In genomic region chr5:104104111-104104510, GRCm38 (mm10) we compare ENCODE assay signal across 35 mouse cellular contexts. TPM values are rescaled to one million over a fixed set of nuclear protein-coding genes. Genes with fewer than 3 reads are reported as not detected.
DNase-seq lines count a peak whose midpoint lies in the region; ATAC-seq and TF ChIP-seq lines count a peak whose summit lies in the region.
"Had no signal": no experiment of that assay in that cellular context is flagged by ENCODE, and none has a peak within 500 bp of the region (broad histone marks: within the 10 kb centered on the region; RNA-seq: fewer than 3 reads in every experiment).

No protein-coding gene starts in this region.

- no peak for TF ChIP-seq CTCF in hindbrain, postnatal 0 days (IDR thresholded peaks at IDR 0.05; ENCODE audit: low read depth)

- no peak for DNase-seq in forebrain, embryonic 11.5 days (ENCODE audit: low spot score)
- no peak for DNase-seq in forebrain, embryonic 14.5 days (ENCODE audit: low spot score)
- DNase-seq in hindbrain, postnatal 0 days (ENCODE audit: low spot score) = peak; percentile 24
- DNase-seq in ES-CJ7 (ENCODE audit: low read depth, low spot score) = peak; percentile 71
- no peak for DNase-seq in embryonic facial prominence, embryonic 10.5 days (ENCODE audit: low spot score)
- DNase-seq in adipocyte (ENCODE audit: low spot score) = no peak
- DNase-seq in B cell, adult 2 months = no peak
- DNase-seq: adrenal gland, postnatal 25 days; cerebellum, adult 8-10 months; cerebellum, postnatal 36 days; heart, postnatal 4 days; kidney, adult 9 months; kidney, postnatal 14 days; layer of hippocampus, postnatal 36 days; lung, adult 18-20 months; lung, postnatal 14 days; thymus, adult 2 months; thymus, postnatal 4 days had no signal

- H3K27me3 ChIP-seq in forebrain, embryonic 11.5 days (ENCODE audit: control insufficient read depth, insufficient read depth, low read length) = no peaks in the 10 kb centered on the region
- no peaks in the 10 kb centered on the region for H3K27me3 ChIP-seq in forebrain, embryonic 14.5 days (replicated peaks; ENCODE audit: control insufficient read depth, insufficient read depth, low read length)
- no peaks in the 10 kb centered on the region for H3K27me3 ChIP-seq in hindbrain, postnatal 0 days (ENCODE audit: insufficient read depth, low read length)
- H3K27me3 ChIP-seq in hindbrain, embryonic 12.5 days = no peaks in the 10 kb centered on the region
- no peaks in the 10 kb centered on the region for H3K27me3 ChIP-seq in embryonic facial prominence, embryonic 10.5 days (replicated peaks; ENCODE audit: low read depth, poor library complexity, severe bottlenecking)
- H3K27me3 ChIP-seq: CH12.LX; embryonic facial prominence, embryonic 13.5 days; heart, embryonic 15.5 days; intestine, embryonic 15.5 days; limb, embryonic 12.5 days; liver, embryonic 12.5 days had no signal

- ATAC-seq in forebrain, embryonic 11.5 days (replicated peaks; ENCODE audit: low FRiP score) = peak; percentile 15; the same call in 1 of the 2 replicates
- no peak for ATAC-seq in forebrain, embryonic 14.5 days
- ATAC-seq in hindbrain, postnatal 0 days = no peak
- no peak for ATAC-seq in hindbrain, embryonic 12.5 days (ENCODE audit: low FRiP score)
- ATAC-seq: liver, embryonic 12.5 days; midbrain, embryonic 13.5 days had no signal

- H3K36me3 ChIP-seq in forebrain, embryonic 11.5 days (ENCODE audit: control insufficient read depth, insufficient read depth, low read length) = no peaks in the 10 kb centered on the region
- no peaks in the 10 kb centered on the region for H3K36me3 ChIP-seq in forebrain, embryonic 14.5 days (ENCODE audit: control insufficient read depth, insufficient read depth, low read length)
- H3K36me3 ChIP-seq in hindbrain, postnatal 0 days (ENCODE audit: insufficient read depth, low read length) = no peaks in the 10 kb centered on the region
- no peaks in the 10 kb centered on the region for H3K36me3 ChIP-seq in hindbrain, embryonic 12.5 days
- no peaks in the 10 kb centered on the region for H3K36me3 ChIP-seq in embryonic facial prominence, embryonic 10.5 days (replicated peaks)
- H3K36me3 ChIP-seq: embryonic facial prominence, embryonic 13.5 days; heart, embryonic 15.5 days; intestine, embryonic 15.5 days; limb, embryonic 12.5 days; liver, embryonic 12.5 days; midbrain, embryonic 13.5 days had no signal

- no peak overlapping the region for H3K4me2 ChIP-seq in forebrain, embryonic 11.5 days (ENCODE audit: low read depth, low read length, severe bottlenecking)
- no peak overlapping the region for H3K4me2 ChIP-seq in forebrain, embryonic 14.5 days (ENCODE audit: low read length)
- no peak overlapping the region for H3K4me2 ChIP-seq in hindbrain, postnatal 0 days (ENCODE audit: low read depth, low read length)
- no peak overlapping the region for H3K4me2 ChIP-seq in hindbrain, embryonic 12.5 days (replicated peaks)
- H3K4me2 ChIP-seq: embryonic facial prominence, embryonic 13.5 days; heart, embryonic 15.5 days; intestine, embryonic 15.5 days; limb, embryonic 12.5 days; liver, embryonic 12.5 days; midbrain, embryonic 13.5 days had no signal

- no peak overlapping the region for H3K4me3 ChIP-seq in forebrain, embryonic 11.5 days (ENCODE audit: low read depth, low read length)
- no peak overlapping the region for H3K4me3 ChIP-seq in forebrain, embryonic 14.5 days (ENCODE audit: low read depth, low read length)
- no peak overlapping the region for H3K4me3 ChIP-seq in hindbrain, postnatal 0 days (ENCODE audit: low read length)
- no peak overlapping the region for H3K4me3 ChIP-seq in hindbrain, embryonic 12.5 days
- H3K4me3 ChIP-seq in embryonic facial prominence, embryonic 10.5 days = no peak overlapping the region
- H3K4me3 ChIP-seq: embryonic facial prominence, embryonic 13.5 days; erythroblast, embryonic 14.5 days; heart, embryonic 15.5 days; intestine, embryonic 15.5 days; limb, embryonic 12.5 days; liver, embryonic 12.5 days; midbrain, embryonic 13.5 days had no signal

- H3K9ac ChIP-seq in forebrain, embryonic 11.5 days (ENCODE audit: low read length) = no peak overlapping the region
- H3K9ac ChIP-seq in forebrain, embryonic 14.5 days (ENCODE audit: low read length) = no peak overlapping the region
- H3K9ac ChIP-seq in hindbrain, postnatal 0 days (replicated peaks; ENCODE audit: low read length) = no peak overlapping the region
- H3K9ac ChIP-seq in hindbrain, embryonic 12.5 days = no peak overlapping the region
- H3K9ac ChIP-seq: embryonic facial prominence, embryonic 13.5 days; heart, embryonic 15.5 days; intestine, embryonic 15.5 days; limb, embryonic 12.5 days; liver, embryonic 12.5 days; midbrain, embryonic 13.5 days had no signal

- peaks cover 24% of the 10 kb centered on the region for H3K4me1 ChIP-seq in forebrain, embryonic 11.5 days (replicated peaks; ENCODE audit: control insufficient read depth, insufficient read depth, low read length)
- H3K4me1 ChIP-seq in forebrain, embryonic 14.5 days (ENCODE audit: control insufficient read depth, insufficient read depth, low read length) = peaks cover 9% of the 10 kb centered on the region
- H3K4me1 ChIP-seq in hindbrain, postnatal 0 days (ENCODE audit: insufficient read depth, low read length) = peaks cover 9% of the 10 kb centered on the region
- peaks cover 48% of the 10 kb centered on the region for H3K4me1 ChIP-seq in hindbrain, embryonic 12.5 days
- H3K4me1 ChIP-seq in embryonic facial prominence, embryonic 10.5 days = peaks cover 63% of the 10 kb centered on the region

- H3K9me3 ChIP-seq in forebrain, embryonic 11.5 days (ENCODE audit: control insufficient read depth, low read length) = no peaks in the 10 kb centered on the region
- H3K9me3 ChIP-seq in forebrain, embryonic 14.5 days (replicated peaks; ENCODE audit: control insufficient read depth, low read length) = no peaks in the 10 kb centered on the region
- no peaks in the 10 kb centered on the region for H3K9me3 ChIP-seq in hindbrain, postnatal 0 days (ENCODE audit: low read length)
- H3K9me3 ChIP-seq in hindbrain, embryonic 12.5 days (replicated peaks) = no peaks in the 10 kb centered on the region
- H3K9me3 ChIP-seq in embryonic facial prominence, embryonic 10.5 days = no peaks in the 10 kb centered on the region
- H3K9me3 ChIP-seq: embryonic facial prominence, embryonic 13.5 days; heart, embryonic 15.5 days; intestine, embryonic 15.5 days; limb, embryonic 12.5 days; liver, embryonic 12.5 days; midbrain, embryonic 13.5 days had no signal

- 56% methylated on average over 2 of the region's 2 CpGs for WGBS in forebrain, embryonic 11.5 days
- 27% methylated on average over 2 of the region's 2 CpGs for WGBS in forebrain, embryonic 14.5 days
- 56% methylated on average over 2 of the region's 2 CpGs for WGBS in hindbrain, postnatal 0 days
- WGBS in hindbrain, embryonic 12.5 days = 45% methylated on average over 2 of the region's 2 CpGs
- 49% methylated on average over 2 of the region's 2 CpGs for WGBS in embryonic facial prominence, embryonic 10.5 days

- H3K27ac ChIP-seq in forebrain, embryonic 11.5 days (ENCODE audit: low read depth, low read length) = no peak overlapping the region
- no peak overlapping the region for H3K27ac ChIP-seq in forebrain, embryonic 14.5 days (ENCODE audit: low read depth, low read length)
- no peak overlapping the region for H3K27ac ChIP-seq in hindbrain, postnatal 0 days
- H3K27ac ChIP-seq in hindbrain, embryonic 12.5 days = no peak overlapping the region
- H3K27ac ChIP-seq in embryonic facial prominence, embryonic 10.5 days (replicated peaks) = peak overlapping the region; percentile 48; the same call in 1 of the 2 replicates
- H3K27ac ChIP-seq: embryonic facial prominence, embryonic 13.5 days; heart, embryonic 15.5 days; intestine, embryonic 15.5 days; limb, embryonic 12.5 days; liver, embryonic 12.5 days; midbrain, embryonic 13.5 days; stomach, postnatal 0 days had no signal

RNA-seq across cellular contexts. Expression of gene Sparcl1, which starts 9.4 kb away (rescaled TPM):
- polyA plus RNA-seq in forebrain, embryonic 11.5 days (2014; fragmentation: Nextera tagmentation; extraction: Ambion mirVana) = 23.3 and 24.1 TPM in 2 replicates
- polyA plus RNA-seq in forebrain, embryonic 14.5 days (2014; fragmentation: Nextera tagmentation; extraction: Ambion mirVana) = 70.4 and 93.1 TPM in 2 replicates
- total RNA-seq in hindbrain, postnatal 0 days (2014; rRNA removed) = 660 and 723 TPM in 2 replicates
- 782 and 913 TPM in 2 replicates for polyA plus RNA-seq in hindbrain, postnatal 0 days (2015; fragmentation: Nextera tagmentation; extraction: Ambion mirVana)
- polyA plus RNA-seq in hindbrain, embryonic 12.5 days (2016; fragmentation: Nextera tagmentation; extraction: Ambion mirVana) = 78.8 and 85.8 TPM in 2 replicates
- 26.5 and 28.3 TPM in 2 replicates for polyA plus RNA-seq in embryonic facial prominence, embryonic 10.5 days (2016; fragmentation: Nextera tagmentation; extraction: Ambion mirVana)
- total RNA-seq: CH12.LX; megakaryocyte progenitor cell, adult 5-6 weeks; neutrophil, adult 5-6 weeks had no signal
- polyA plus RNA-seq: erythroblast, embryonic 14.5 days had no signal

RNA-seq across cellular contexts. Expression of gene Gm17660, which starts 26.7 kb away (rescaled TPM):
- not detected in 2 replicates for polyA plus RNA-seq in forebrain, embryonic 11.5 days (2014; fragmentation: Nextera tagmentation; extraction: Ambion mirVana)
- 0.44 TPM in 1 of 2 replicates, not detected in the other for polyA plus RNA-seq in forebrain, embryonic 14.5 days (2014; fragmentation: Nextera tagmentation; extraction: Ambion mirVana)
- 0.58 TPM in 1 of 2 replicates, not detected in the other for total RNA-seq in hindbrain, postnatal 0 days (2014; rRNA removed)
- 0.61 TPM in 1 of 2 replicates, not detected in the other for polyA plus RNA-seq in hindbrain, postnatal 0 days (2015; fragmentation: Nextera tagmentation; extraction: Ambion mirVana)
- not detected in 2 replicates for polyA plus RNA-seq in hindbrain, embryonic 12.5 days (2016; fragmentation: Nextera tagmentation; extraction: Ambion mirVana)
- polyA plus RNA-seq in embryonic facial prominence, embryonic 10.5 days (2016; fragmentation: Nextera tagmentation; extraction: Ambion mirVana) = not detected in 2 replicates
- total RNA-seq: adrenal gland, postnatal 25 days; CH12.LX; gastrocnemius, postnatal 4 days; heart, postnatal 4 days; layer of hippocampus, adult 18-20 months; layer of hippocampus, postnatal 36 days; left cerebral cortex, postnatal 10 days; megakaryocyte progenitor cell, adult 5-6 weeks; neutrophil, adult 5-6 weeks had no signal
- polyA plus RNA-seq: brain, embryonic 14.5 days; embryonic facial prominence, embryonic 13.5 days; erythroblast, embryonic 14.5 days; intestine, embryonic 15.5 days; limb, embryonic 12.5 days; liver, embryonic 12.5 days; midbrain, embryonic 13.5 days; small intestine, adult 2 months; stomach, postnatal 0 days; thymus, adult 2 months had no signal

RNA-seq across cellular contexts. Expression of gene Nudt9, which starts 58.0 kb away (rescaled TPM):
- 61.3 and 65.2 TPM in 2 replicates for polyA plus RNA-seq in forebrain, embryonic 11.5 days (2014; fragmentation: Nextera tagmentation; extraction: Ambion mirVana)
- 55.9 and 56.8 TPM in 2 replicates for polyA plus RNA-seq in forebrain, embryonic 14.5 days (2014; fragmentation: Nextera tagmentation; extraction: Ambion mirVana)
- 54.9 and 59.1 TPM in 2 replicates for total RNA-seq in hindbrain, postnatal 0 days (2014; rRNA removed)
- 72.6 and 80.2 TPM in 2 replicates for polyA plus RNA-seq in hindbrain, postnatal 0 days (2015; fragmentation: Nextera tagmentation; extraction: Ambion mirVana)
- polyA plus RNA-seq in hindbrain, embryonic 12.5 days (2016; fragmentation: Nextera tagmentation; extraction: Ambion mirVana) = 64.7 and 70.4 TPM in 2 replicates
- polyA plus RNA-seq in embryonic facial prominence, embryonic 10.5 days (2016; fragmentation: Nextera tagmentation; extraction: Ambion mirVana) = 63.1 and 65.1 TPM in 2 replicates

Comparison
In these comparisons a context has a peak if more than half of its experiments do, and no peak if none do; other contexts are left out.
1. DNase-seq: peak in hindbrain, postnatal 0 days (single experiment) and ES-CJ7 (single experiment); none in forebrain, embryonic 11.5 days (single experiment), forebrain, embryonic 14.5 days (single experiment), embryonic facial prominence, embryonic 10.5 days (single experiment), adipocyte (single experiment) and B cell, adult 2 months (0 of 2).